Mouse (Mus musculus) Patski (cell line): ENCODE measurements around the gene Hacl1. TPM values are rescaled to one million over a fixed set of nuclear protein-coding genes. Genes with fewer than 3 reads are reported as not detected.

Experiments used
- ATAC-seq: fragments of 100-300 bp; one replicate; pipeline ENCODE4 v1.8.0; 2021
- CTCF ChIA-PET: fragments of 350-600 bp; sonication (Branson Sonifier 250); formaldehyde crosslinking; loops from one replicate; lab custom pipeline; 2022; ENCODE audit warnings: inconsistent platforms; lab: Charles Lee
- POLR2A ChIA-PET: fragments of 350-600 bp; sonication (Branson Sonifier 250); formaldehyde crosslinking; loops from one replicate; lab custom pipeline; 2022; ENCODE audit warnings: antibody characterized with exemption, inconsistent platforms; lab: Charles Lee
- DNase-seq: peaks from one replicate; pipeline ENCODE4 v3.0.0-alpha.2; 2011; ENCODE audit warnings: low read depth, low spot score
- H3K27me3 ChIP-seq: fragments of 371-371 bp; one replicate; pipeline ENCODE4 v1.5.1; 2021
- CTCF ChIP-seq: fragments of 100-300 bp; IDR thresholded peaks from one replicate; pipeline ENCODE4 v1.5.1; 2021
- in situ Hi-C: fragments of 300-500 bp; cut with MboI; formaldehyde crosslinking; loops from 3 replicates; pipeline ENCODE4 v1.11.1; 2018; ENCODE audit warnings: low pct_unique_long_range_greater_than_20kb, mixed read lengths
- polyA plus RNA-seq: library from polyadenylated mRNA; unstranded; gene quantifications from one replicate; pipeline ENCODE4 v1.2.3, GENCODE M21; 2021

Hacl1 gene
- polyA plus RNA-seq, 1 experiment from 2014 or later, result 27.5 TPM

- ChIA-PET CTCF (interaction anchor here (0.9 to 1.5 kb wide), 4 partner anchors 11 to 118 kb away, joined by 3 to 5 read pairs (median 3); no protein-coding TSS in a partner anchor), POLR2A (interaction anchor here (0.8 to 2.3 kb wide), 3 partner anchors 8 to 118 kb away, joined by 4 to 6 read pairs (median 6); no protein-coding TSS in a partner anchor)
- in situ Hi-C loops, result no loop called here
- DNase-seq (no peak), ATAC-seq (peak; percentile 22)
- no peaks in the 10 kb centered on the region for H3K27me3 ChIP-seq
- TF ChIP-seq CTCF, result no peak
Measured at GRCm38 (mm10) chr14:31662555-31663211, 21.6 kb upstream of the Hacl1 start.

GRCm38 (mm10) chr14:31661671-31662554 lies 20.8 kb upstream of the Hacl1 start:
- in situ Hi-C loops, result no loop called here
- CTCF ChIA-PET, result interaction anchor here (0.9 to 1.6 kb wide), 7 partner anchors 9 to 120 kb away, joined by 3 to 7 read pairs (median 3); no protein-coding TSS in a partner anchor
- POLR2A ChIA-PET, result interaction anchor here (0.6 to 2.3 kb wide), 4 partner anchors 8 to 118 kb away, joined by 3 to 6 read pairs (median 5); no protein-coding TSS in a partner anchor
- peak; percentile 73 for ATAC-seq
- peak; percentile 94 for DNase-seq
- TF ChIP-seq CTCF, result no peak
- no peaks in the 10 kb centered on the region for H3K27me3 ChIP-seq

- ChIA-PET CTCF (interaction anchor here (0.9 to 1.6 kb wide), 4 partner anchors 16 to 121 kb away, joined by 4 to 7 read pairs (median 5); no protein-coding TSS in a partner anchor), POLR2A (interaction anchor here (0.6 kb wide), 1 partner anchor 422 kb away, joined by 4 read pairs; no protein-coding TSS in a partner anchor)
- no peaks in the 10 kb centered on the region for H3K27me3 ChIP-seq
- ATAC-seq (no peak), DNase-seq (no peak)
- TF ChIP-seq CTCF, result no peak
- in situ Hi-C loops, result no loop called here
Measured at GRCm38 (mm10) chr14:31660312-31661093, 19.4 kb upstream of the Hacl1 start.

GRCm38 (mm10) chr14:31659501-31660181 lies 18.6 kb upstream of the Hacl1 start:
- ChIA-PET CTCF (interaction anchor here (0.9 to 2.1 kb wide), 6 partner anchors 15 to 287 kb away, joined by 3 to 8 read pairs (median 5); no protein-coding TSS in a partner anchor), POLR2A (interaction anchor here (1.1 kb wide), 1 partner anchor 19 kb away, joined by 3 read pairs; the partner anchor contains the start of genes Btd, Gm49387 and Hacl1)
- in situ Hi-C loops, result loop anchor here (5.0 kb wide), 3 partner anchors 123 to 423 kb away; no protein-coding TSS in a partner anchor
- ATAC-seq, result peak; percentile 32
- H3K27me3 ChIP-seq, result no peaks in the 10 kb centered on the region
- peak; percentile 86 for DNase-seq
- no peak for TF ChIP-seq CTCF

GRCm38 (mm10) chr14:31658126-31658680 lies 17.1 kb upstream of the Hacl1 start:
- ATAC-seq (no peak), DNase-seq (no peak)
- no peak for TF ChIP-seq CTCF
- POLR2A ChIA-PET, result interaction anchor here (0.9 kb wide), 1 partner anchor 123 kb away, joined by 3 read pairs; no protein-coding TSS in a partner anchor
- H3K27me3 ChIP-seq, result no peaks in the 10 kb centered on the region
- CTCF ChIA-PET, result interaction anchor here (0.8 to 3.0 kb wide), 6 partner anchors 119 to 375 kb away, joined by 3 to 12 read pairs (median 4); no protein-coding TSS in a partner anchor
- in situ Hi-C loops, result loop anchor here (5.0 kb wide), 3 partner anchors 124 to 424 kb away; no protein-coding TSS in a partner anchor

- no peak for DNase-seq
- ChIA-PET POLR2A (interaction anchor here (0.6 kb wide), 1 partner anchor 38 kb away, joined by 3 read pairs; no protein-coding TSS in a partner anchor), CTCF (interaction anchor here (0.8 to 3.0 kb wide), 7 partner anchors 121 to 376 kb away, joined by 3 to 12 read pairs (median 4); no protein-coding TSS in a partner anchor)
- in situ Hi-C loops, result loop anchor here (5.0 kb wide), 3 partner anchors 125 to 425 kb away; no protein-coding TSS in a partner anchor
- ATAC-seq, result no peak
- H3K27me3 ChIP-seq, result no peaks in the 10 kb centered on the region
- TF ChIP-seq CTCF, result no peak
Measured at GRCm38 (mm10) chr14:31656857-31657645, 16.0 kb upstream of the Hacl1 start.

GRCm38 (mm10) chr14:31656386-31656785 lies 15.3 kb upstream of the Hacl1 start:
- ATAC-seq (no peak), DNase-seq (no peak)
- in situ Hi-C loops, result loop anchor here (5.0 kb wide), 3 partner anchors 126 to 426 kb away; no protein-coding TSS in a partner anchor
- no peaks in the 10 kb centered on the region for H3K27me3 ChIP-seq
- ChIA-PET POLR2A (interaction anchor here (0.6 kb wide), 1 partner anchor 38 kb away, joined by 3 read pairs; no protein-coding TSS in a partner anchor), CTCF (interaction anchor here (1.2 to 3.0 kb wide), 5 partner anchors 11 to 138 kb away, joined by 3 to 12 read pairs (median 4); no protein-coding TSS in a partner anchor)
- no peak for TF ChIP-seq CTCF
